Mouse (Mus musculus) MEL (cell line): ENCODE data around the gene Babam1. TPM values are rescaled to one million over a fixed set of nuclear protein-coding genes. Genes with fewer than 3 reads are reported as not detected.
A peak's percentile ranks its signal among the peaks of the same experiment; 100 is the strongest.

Experiments
- DNase-seq: peaks from one replicate; pipeline ENCODE4 v3.0.0; 2011; ENCODE audit warnings: low read depth, low spot score
- H3K27ac ChIP-seq: 2 replicates; pipeline ENCODE4 v1.5.1; 2012; ENCODE audit warnings: low read depth, mild to moderate bottlenecking, control low read depth, low read length, moderate library complexity; ENCODE audit not compliant: control insufficient read depth
- H3K27me3 ChIP-seq, 2 experiments: fragments of 150-350 bp in 1 of 2; sonication (generic) in 1 of 2; 2 replicates each; pipeline ENCODE4 v1.6.1; 2012; ENCODE audit warnings: low read length in 2 of 2, mild to moderate bottlenecking in 2 of 2, improper control_type of control experiment in 1 of 2, moderate library complexity in 1 of 2; ENCODE audit not compliant: insufficient read depth in 2 of 2, control insufficient read depth in 1 of 2
- H3K36me3 ChIP-seq, 2 experiments: 2 replicates each; pipeline ENCODE4 v1.6.1; 2012 to 2014; ENCODE audit warnings: low read length in 2 of 2, improper control_type of control experiment in 1 of 2, inconsistent platforms in 1 of 2, mild to moderate bottlenecking in 1 of 2; ENCODE audit not compliant: insufficient read depth in 2 of 2, control insufficient read depth in 1 of 2
- H3K4me1 ChIP-seq, 2 experiments: fragments of 150-350 bp in 1 of 2; sonication (generic) in 1 of 2; 2 replicates each; pipeline ENCODE4 v1.6.1; 2012; ENCODE audit warnings: low read length in 2 of 2, improper control_type of control experiment in 1 of 2, mild to moderate bottlenecking in 1 of 2; ENCODE audit not compliant: insufficient read depth in 2 of 2, control insufficient read depth in 1 of 2
- H3K4me3 ChIP-seq, 2 experiments: fragments of 150-350 bp in 1 of 2; sonication (generic) in 1 of 2; 2 replicates each; pipeline ENCODE4 v1.5.1; 2012; ENCODE audit warnings: low read depth in 2 of 2, low read length in 2 of 2, mild to moderate bottlenecking in 2 of 2, moderate library complexity in 2 of 2, control low read depth in 1 of 2, improper control_type of control experiment in 1 of 2; ENCODE audit not compliant: control insufficient read depth in 1 of 2, insufficient read depth in 1 of 2
- H3K79me2 ChIP-seq: 2 replicates; pipeline ENCODE4 v1.6.1; 2012; ENCODE audit warnings: mild to moderate bottlenecking, low read length, moderate library complexity; ENCODE audit not compliant: control insufficient read depth, poor library complexity, insufficient read depth
- H3K9ac ChIP-seq: 2 replicates; pipeline ENCODE4 v1.6.1; 2012; ENCODE audit warnings: low read depth, mild to moderate bottlenecking, control low read depth, low read length, moderate library complexity; ENCODE audit not compliant: control insufficient read depth, poor library complexity, severe bottlenecking
- H3K9me3 ChIP-seq: fragments of 150-350 bp; sonication (generic); replicated peaks from 2 replicates; pipeline ENCODE4 v1.6.1; 2012; ENCODE audit warnings: mild to moderate bottlenecking, low read length, improper control_type of control experiment, moderate library complexity; ENCODE audit not compliant: insufficient read depth
- BHLHE40 ChIP-seq: IDR thresholded peaks from 2 replicates; pipeline ENCODE4 v1.6.1; 2012; ENCODE audit warnings: low read depth, mild to moderate bottlenecking, inconsistent platforms, low read length, improper control_type of control experiment, borderline replicate concordance
- CHD2 ChIP-seq: IDR thresholded peaks from 2 replicates; pipeline ENCODE4 v1.6.1; 2011; ENCODE audit warnings: low read length, improper control_type of control experiment
- CTCF ChIP-seq, 3 experiments: IDR thresholded peaks in 2 of 3; conservative IDR thresholded peaks in 1 of 3; 2 replicates each; pipeline ENCODE4 v1.5.1; 2011 to 2012; ENCODE audit warnings: low read length in 3 of 3, low read depth in 2 of 3, mild to moderate bottlenecking in 2 of 3, improper control_type of control experiment in 1 of 3, inconsistent platforms in 1 of 3, mixed read lengths in 1 of 3, moderate library complexity in 1 of 3; ENCODE audit not compliant: control insufficient read depth in 1 of 3, insufficient read depth in 1 of 3, poor library complexity in 1 of 3, severe bottlenecking in 1 of 3
- E2F4 ChIP-seq: IDR thresholded peaks from 2 replicates; pipeline ENCODE4 v1.6.1; 2011; ENCODE audit warnings: low read depth, low read length, improper control_type of control experiment, borderline replicate concordance
- ELF1 ChIP-seq: IDR thresholded peaks from 2 replicates; pipeline ENCODE4 v1.6.1; 2014; ENCODE audit warnings: low read depth, mild to moderate bottlenecking, inconsistent platforms, low read length, improper control_type of control experiment, moderate library complexity
- ETS1 ChIP-seq: IDR thresholded peaks from 2 replicates; pipeline ENCODE4 v1.6.1; 2012; ENCODE audit warnings: low read depth, mild to moderate bottlenecking, inconsistent platforms, low read length, improper control_type of control experiment, moderate library complexity
- GABPA ChIP-seq: IDR thresholded peaks from 2 replicates; pipeline ENCODE4 v1.6.1; 2012; ENCODE audit warnings: low read depth, mild to moderate bottlenecking, inconsistent platforms, low read length, improper control_type of control experiment, moderate library complexity
- HCFC1 ChIP-seq: IDR thresholded peaks from 2 replicates; pipeline ENCODE4 v1.6.1; 2012; ENCODE audit warnings: low read depth, mild to moderate bottlenecking, inconsistent platforms, low read length, improper control_type of control experiment, moderate library complexity
- JUND ChIP-seq: IDR thresholded peaks from 2 replicates; pipeline ENCODE4 v1.6.1; 2011; ENCODE audit warnings: low read depth, mild to moderate bottlenecking, improper control_type of control experiment, low read length
- KAT2A ChIP-seq: conservative IDR thresholded peaks from 2 replicates; pipeline ENCODE4 v1.6.1; 2012; ENCODE audit warnings: low read depth, low read length, improper control_type of control experiment, inconsistent platforms
- MAX ChIP-seq: IDR thresholded peaks from 2 replicates; pipeline ENCODE4 v1.6.1; 2011; ENCODE audit warnings: low read length, improper control_type of control experiment
- MXI1 ChIP-seq: IDR thresholded peaks from 2 replicates; pipeline ENCODE4 v1.6.1; 2011; ENCODE audit warnings: mild to moderate bottlenecking, low read depth, low read length, improper control_type of control experiment
- MYC ChIP-seq: IDR thresholded peaks from 2 replicates; pipeline ENCODE4 v1.6.1; 2011; ENCODE audit warnings: low read depth, mild to moderate bottlenecking, low read length, improper control_type of control experiment, moderate library complexity
- NELFE ChIP-seq: IDR thresholded peaks from 2 replicates; pipeline ENCODE4 v1.6.1; 2011; ENCODE audit warnings: low read depth, low read length, improper control_type of control experiment
- NRF1 ChIP-seq: IDR thresholded peaks from 2 replicates; pipeline ENCODE4 v1.6.1; 2014; ENCODE audit warnings: low read depth, mild to moderate bottlenecking, inconsistent platforms, low read length, improper control_type of control experiment, moderate library complexity; ENCODE audit not compliant: poor library complexity, insufficient read depth, severe bottlenecking
- POLR2A ChIP-seq, 2 experiments: IDR thresholded peaks; 2 replicates each; pipeline ENCODE4 v1.6.1; 2011 to 2012; ENCODE audit warnings: low read length in 2 of 2, mild to moderate bottlenecking in 2 of 2, control low read depth in 1 of 2, improper control_type of control experiment in 1 of 2, low read depth in 1 of 2, moderate library complexity in 1 of 2; ENCODE audit not compliant: control insufficient read depth in 1 of 2, insufficient read depth in 1 of 2, poor library complexity in 1 of 2
- POLR2AphosphoS5 ChIP-seq: IDR thresholded peaks from 2 replicates; pipeline ENCODE4 v1.6.1; 2012; ENCODE audit warnings: low read depth, borderline replicate concordance, mild to moderate bottlenecking, inconsistent platforms, low read length, moderate library complexity, mixed read lengths
- SIN3A ChIP-seq: IDR thresholded peaks from 2 replicates; pipeline ENCODE4 v1.6.1; 2012; ENCODE audit warnings: low read length, improper control_type of control experiment, inconsistent platforms
- SMC3 ChIP-seq: IDR thresholded peaks from 2 replicates; pipeline ENCODE4 v1.6.1; 2011; ENCODE audit warnings: low read depth, low read length, improper control_type of control experiment
- TAL1 ChIP-seq: IDR thresholded peaks from 2 replicates; pipeline ENCODE4 v1.6.1; 2012; ENCODE audit warnings: mild to moderate bottlenecking, inconsistent platforms, low read length, moderate library complexity, mixed read lengths
- UBTF ChIP-seq: IDR thresholded peaks from 2 replicates; pipeline ENCODE4 v1.6.1; 2012; ENCODE audit warnings: low read depth, mild to moderate bottlenecking, inconsistent platforms, low read length, improper control_type of control experiment, moderate library complexity, borderline replicate concordance; ENCODE audit not compliant: insufficient read depth
- USF1 ChIP-seq: IDR thresholded peaks from 2 replicates; pipeline ENCODE4 v1.6.1; 2014; ENCODE audit warnings: low read depth, mild to moderate bottlenecking, inconsistent platforms, low read length, improper control_type of control experiment, moderate library complexity
- ZC3H11A ChIP-seq: IDR thresholded peaks from 2 replicates; pipeline ENCODE4 v1.6.1; 2012; ENCODE audit warnings: low read depth, mild to moderate bottlenecking, inconsistent platforms, low read length, improper control_type of control experiment
- ZKSCAN1 ChIP-seq: IDR thresholded peaks from 2 replicates; pipeline ENCODE4 v1.6.1; 2012; ENCODE audit warnings: low read depth, mild to moderate bottlenecking, inconsistent platforms, low read length, improper control_type of control experiment, moderate library complexity
- ZMIZ1 ChIP-seq: IDR thresholded peaks from 2 replicates; pipeline ENCODE4 v1.6.1; 2012; ENCODE audit warnings: low read depth, mild to moderate bottlenecking, inconsistent platforms, low read length, improper control_type of control experiment, moderate library complexity
- ZNF384 ChIP-seq: IDR thresholded peaks from 2 replicates; pipeline ENCODE4 v1.6.1; 2012; ENCODE audit warnings: low read depth, mild to moderate bottlenecking, inconsistent platforms, low read length, improper control_type of control experiment
- polyA plus RNA-seq, 2 experiments: library from polyadenylated mRNA; stranded (reverse) in 1 of 2; unstranded in 1 of 2; fragments of >175 nt in 1 of 2; fragments of >200 nt in 1 of 2; gene quantifications; 2 replicates each; pipeline versions ENCODE4 v1.2.1 to v1.2.4; 2012; ENCODE audit warnings: low replicate concordance in 2 of 2, low read depth in 1 of 2; ENCODE audit not compliant: insufficient read length in 2 of 2, insufficient read depth in 1 of 2, missing spikeins in 1 of 2
- total RNA-seq: library from RNA; depleted of rRNA; stranded (reverse); fragments of 300-350 nt; gene quantifications from 2 replicates; pipeline ENCODE4 v1.2.3, GENCODE M21; 2012

Babam1 gene
- total and polyA plus RNA-seq, 3 experiments, result 54.5 to 132 TPM; not detected in 1

DNA sequence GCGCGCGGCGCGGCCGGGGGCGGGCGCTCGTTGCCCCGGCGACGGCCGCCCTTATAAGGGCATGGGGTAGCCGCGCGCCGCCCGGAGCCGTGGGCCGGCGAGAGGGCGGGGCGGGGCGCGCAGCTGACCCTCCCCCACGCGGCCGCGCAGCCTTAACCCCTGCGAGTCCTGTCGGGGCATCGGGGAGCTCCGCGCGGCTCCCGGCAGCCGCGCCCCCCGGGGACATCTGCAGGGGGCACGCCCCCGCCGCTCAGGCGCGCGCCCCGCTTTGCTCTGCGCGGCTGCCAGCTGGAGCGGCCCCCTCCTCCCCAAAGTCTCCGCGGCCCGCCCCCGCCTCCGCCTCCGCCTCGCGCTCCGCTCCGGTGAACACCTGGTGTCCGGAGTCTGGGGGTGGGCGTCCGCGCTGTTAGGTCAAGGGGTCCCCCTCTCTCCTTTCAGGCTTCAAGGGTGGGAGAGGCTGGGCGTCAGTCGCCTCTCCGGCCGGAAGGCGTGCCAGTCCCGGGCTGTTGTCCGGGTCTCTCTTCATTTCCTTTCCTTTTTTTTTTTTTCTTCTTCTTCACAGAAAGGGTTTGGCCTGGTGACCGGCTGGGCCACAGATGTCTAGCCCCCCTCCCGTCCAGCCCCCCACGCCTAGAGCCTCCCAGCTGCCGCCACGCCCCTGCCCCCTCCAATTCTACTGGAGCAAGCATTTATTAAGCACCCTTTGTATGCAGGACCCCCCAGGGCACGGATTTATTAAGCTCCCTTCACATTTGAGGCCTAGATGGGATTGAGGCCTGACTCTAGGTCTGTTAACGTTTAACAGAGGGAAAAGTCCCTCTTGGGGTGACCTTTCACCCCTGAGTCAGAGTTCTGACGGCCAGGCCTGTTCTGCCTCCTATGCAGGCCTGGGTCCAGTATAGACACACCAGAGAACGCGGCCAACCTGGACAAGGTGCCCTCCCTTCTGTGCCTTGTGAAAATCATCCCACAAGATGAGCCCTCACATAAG is 14.4 kb upstream of the Babam1 start:
- DNase-seq, result peak; percentile 80
- no peaks in the 10 kb centered on the region; a peak in 1 of 4 replicates for H3K36me3 ChIP-seq
- H3K79me2 ChIP-seq, result peaks cover 10% of the 10 kb centered on the region
- TF ChIP-seq POLR2A (IDR thresholded peaks at IDR 0.05; ENCODE audit: control insufficient read depth in 1 of 2, insufficient read depth in 1 of 2, low read depth in 1 of 2, low read length in 2 of 2, poor library complexity in 1 of 2) (no peak), MAX (no peak), GABPA (no peak), CHD2 (no peak), HCFC1 (no peak; the same call in 1 of the 2 replicates), NELFE (no peak), UBTF (no peak), ZMIZ1 (no peak), NRF1 (peak; percentile 40; the same call in 1 of the 2 replicates), SIN3A (peak; percentile 26; the same call in 1 of the 2 replicates), ZKSCAN1 (no peak), BHLHE40 (no peak), ETS1 (no peak), JUND (no peak), POLR2AphosphoS5 (no peak), TAL1 (no peak), ELF1 (no peak; the same call in 1 of the 2 replicates), ZC3H11A (no peak), MXI1 (peak; percentile 19; the same call in 1 of the 2 replicates), ZNF384 (0 out of 2 replicates have a peak, but pooled peaks have one; percentile 21), MYC (no peak), USF1 (no peak), CTCF (IDR thresholded peaks at IDR 0.05 in 2 of 3, conservative IDR thresholded peaks at IDR 0.05 in 1 of 3; ENCODE audit: control insufficient read depth in 1 of 3, insufficient read depth in 1 of 3, low read depth in 2 of 3, low read length in 3 of 3, poor library complexity in 1 of 3, severe bottlenecking in 1 of 3) (no peak), SMC3 (no peak), KAT2A (no peak), E2F4 (no peak)
- TF ChIP-seq, all 39 proteins: peak for 4
- peaks cover 0 to 8% of the 10 kb centered on the region in 2 experiments; a peak in 2 of 4 replicates for H3K4me1 ChIP-seq
- no peaks in the 10 kb centered on the region for H3K27me3 ChIP-seq
- no peak overlapping the region for H3K27ac ChIP-seq
- peak overlapping the region; percentile 76 for H3K9ac ChIP-seq
- no peaks in the 10 kb centered on the region for H3K9me3 ChIP-seq
- H3K4me3 ChIP-seq, result peak overlapping the region; percentile 69 to 91
